Mouse (Mus musculus): Measurements from ENCODE around the gene Kcne2.

GRCm38 (mm10) chr16:92345177-92345576, 53.0 kb downstream of the Kcne2 start:
- TF ChIP-seq CTCF (IDR thresholded peaks at IDR 0.05; ENCODE audit: control insufficient read depth, insufficient read depth, low read length) (no peak), POLR2A (IDR thresholded peaks at IDR 0.05; ENCODE audit: borderline replicate concordance, control insufficient read depth, low read depth, low read length) (no peak)
